Comparison of ENCODE assay signal across 15 mouse cellular contexts in the genomic region with DNA sequence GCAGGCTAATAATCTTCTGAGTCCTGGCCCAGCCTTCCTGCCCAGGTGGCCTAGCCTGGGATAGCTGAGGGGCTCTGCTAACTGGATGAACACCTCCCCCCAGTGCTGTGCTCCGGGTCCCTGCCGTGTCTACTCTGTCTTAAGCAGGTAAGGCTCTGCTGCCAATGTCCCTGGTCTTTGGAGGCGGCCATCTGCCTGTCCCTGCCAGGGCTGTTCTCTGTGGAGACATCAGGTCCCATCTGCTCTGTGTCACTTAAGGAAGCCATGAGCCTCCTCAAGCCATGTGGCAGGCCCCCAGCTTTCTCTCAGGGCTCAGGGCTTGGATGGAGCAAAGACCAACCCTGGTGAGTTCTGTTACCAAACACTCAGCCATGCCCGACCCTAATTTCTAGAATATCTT.
"Had no signal": no experiment of that assay in that cellular context is flagged by ENCODE, and none has a peak within 500 bp of the region (broad histone marks: within the 10 kb centered on the region; RNA-seq: fewer than 3 reads in every experiment).

No protein-coding gene starts in this region.

- DNase-seq: kidney, postnatal 10 days; layer of hippocampus, postnatal 36 days; lung, adult 2 months; lung, postnatal 36 days; right cerebral cortex, adult 18-20 months; right cerebral cortex, postnatal 4 days; spleen, adult 18-20 months; thymus, adult 2 months; thymus, postnatal 25 days had no signal

- ATAC-seq: lung, postnatal 0 days; midbrain, embryonic 13.5 days had no signal

- H3K36me3 ChIP-seq: limb, embryonic 13.5 days; midbrain, embryonic 13.5 days; neural tube, embryonic 15.5 days had no signal

- H3K9me3 ChIP-seq: limb, embryonic 13.5 days; midbrain, embryonic 13.5 days; neural tube, embryonic 15.5 days had no signal

- H3K9ac ChIP-seq: limb, embryonic 13.5 days; liver, embryonic 14.5 days; midbrain, embryonic 13.5 days; neural tube, embryonic 15.5 days had no signal

- H3K4me2 ChIP-seq: limb, embryonic 13.5 days; midbrain, embryonic 13.5 days; neural tube, embryonic 15.5 days had no signal

- H3K27ac ChIP-seq: limb, embryonic 13.5 days; liver, embryonic 14.5 days; midbrain, embryonic 13.5 days; neural tube, embryonic 15.5 days had no signal

- H3K4me3 ChIP-seq: limb, embryonic 13.5 days; midbrain, embryonic 13.5 days; myocyte; neural tube, embryonic 15.5 days had no signal
